In genomic region chr13:24620439-24620838, GRCm38 (mm10) we compare ENCODE assay signal across 8 mouse cellular contexts. TPM values are rescaled to one million over a fixed set of nuclear protein-coding genes. Genes with fewer than 3 reads are reported as not detected.
A peak's percentile ranks its signal among the peaks of the same experiment; 100 is the strongest.
DNase-seq lines count a peak whose midpoint lies in the region; ATAC-seq and TF ChIP-seq lines count a peak whose summit lies in the region.

No protein-coding gene starts in this region.

- H3K9ac ChIP-seq in forebrain, postnatal 0 days: no peak overlapping the region
- H3K9ac ChIP-seq in forebrain, embryonic 15.5 days (replicated peaks): no peak overlapping the region
- no peak overlapping the region for H3K9ac ChIP-seq in embryonic facial prominence, embryonic 15.5 days
- no peak overlapping the region for H3K9ac ChIP-seq in intestine, embryonic 16.5 days (ENCODE audit: low read depth, low read length)

- peak; percentile 23; the same call in 1 of the 2 replicates for ATAC-seq in forebrain, postnatal 0 days
- ATAC-seq in forebrain, embryonic 15.5 days (replicated peaks): no peak
- peak; percentile 68; the same call in 1 of the 2 replicates for ATAC-seq in embryonic facial prominence, embryonic 15.5 days (ENCODE audit: insufficient number of reproducible peaks, low FRiP score, low TSS enrichment, low read depth)
- ATAC-seq in intestine, embryonic 16.5 days: peak; percentile 75

- DNase-seq in forebrain, postnatal 0 days: no peak
- DNase-seq in mesoderm, embryonic 11.5 days (ENCODE audit: low read depth, low spot score): peak; percentile 79
- no peak for DNase-seq in urinary bladder, adult 2 months (ENCODE audit: low spot score)
- DNase-seq in frontal cortex, postnatal 25 days (ENCODE audit: low spot score in 2 of 2): no peak
- no peak for DNase-seq in right cerebral cortex, adult 2 months (ENCODE audit: low spot score in 2 of 2)

- no peaks in the 10 kb centered on the region for H3K36me3 ChIP-seq in forebrain, postnatal 0 days (ENCODE audit: insufficient read depth)
- H3K36me3 ChIP-seq in forebrain, embryonic 15.5 days: no peaks in the 10 kb centered on the region
- H3K36me3 ChIP-seq in embryonic facial prominence, embryonic 15.5 days: no peaks in the 10 kb centered on the region
- no peaks in the 10 kb centered on the region for H3K36me3 ChIP-seq in intestine, embryonic 16.5 days (ENCODE audit: control insufficient read depth, insufficient read depth, low read length)

- no peak for TF ChIP-seq CTCF in forebrain, postnatal 0 days (IDR thresholded peaks at IDR 0.05; ENCODE audit: low read depth)

- no peak overlapping the region for H3K4me3 ChIP-seq in forebrain, postnatal 0 days (ENCODE audit: low read depth, low read length)
- no peak overlapping the region for H3K4me3 ChIP-seq in forebrain, embryonic 15.5 days
- H3K4me3 ChIP-seq in embryonic facial prominence, embryonic 15.5 days (replicated peaks): no peak overlapping the region
- no peak overlapping the region for H3K4me3 ChIP-seq in intestine, embryonic 16.5 days (ENCODE audit: low read length)

- no peak overlapping the region for H3K4me2 ChIP-seq in forebrain, postnatal 0 days (ENCODE audit: low read depth)
- no peak overlapping the region for H3K4me2 ChIP-seq in forebrain, embryonic 15.5 days (replicated peaks)
- no peak overlapping the region for H3K4me2 ChIP-seq in embryonic facial prominence, embryonic 15.5 days (replicated peaks)
- no peak overlapping the region for H3K4me2 ChIP-seq in intestine, embryonic 16.5 days (ENCODE audit: low read depth, low read length)

- WGBS in forebrain, postnatal 0 days: 57% methylated on average over 6 of the region's 6 CpGs
- WGBS in forebrain, embryonic 15.5 days: 78% methylated on average over 6 of the region's 6 CpGs
- 42% methylated on average over 6 of the region's 6 CpGs for whole genome bisulfite sequencing in embryonic facial prominence, embryonic 15.5 days
- 15% methylated on average over 6 of the region's 6 CpGs for WGBS in intestine, embryonic 16.5 days

- peaks cover 5% of the 10 kb centered on the region; the same call in 1 of the 2 replicates for H3K4me1 ChIP-seq in forebrain, postnatal 0 days (ENCODE audit: insufficient read depth)
- H3K4me1 ChIP-seq in forebrain, embryonic 15.5 days: peaks cover 6% of the 10 kb centered on the region; the same call in 1 of the 2 replicates
- H3K4me1 ChIP-seq in embryonic facial prominence, embryonic 15.5 days: no peaks in the 10 kb centered on the region; the same call in 1 of the 2 replicates
- peaks cover 9% of the 10 kb centered on the region; the same call in 1 of the 2 replicates for H3K4me1 ChIP-seq in intestine, embryonic 16.5 days (ENCODE audit: control insufficient read depth, insufficient read depth, low read length)

- no peak overlapping the region for H3K27ac ChIP-seq in forebrain, postnatal 0 days (ENCODE audit: low read depth, low read length)
- no peak overlapping the region for H3K27ac ChIP-seq in forebrain, embryonic 15.5 days (replicated peaks)
- H3K27ac ChIP-seq in embryonic facial prominence, embryonic 15.5 days (replicated peaks): no peak overlapping the region
- H3K27ac ChIP-seq in intestine, embryonic 16.5 days (ENCODE audit: low read length): peak overlapping the region; percentile 49

- no peaks in the 10 kb centered on the region for H3K27me3 ChIP-seq in forebrain, postnatal 0 days (ENCODE audit: insufficient read depth, low read length)
- H3K27me3 ChIP-seq in forebrain, embryonic 15.5 days: no peaks in the 10 kb centered on the region
- H3K27me3 ChIP-seq in embryonic facial prominence, embryonic 15.5 days: no peaks in the 10 kb centered on the region
- no peaks in the 10 kb centered on the region for H3K27me3 ChIP-seq in intestine, embryonic 16.5 days (replicated peaks; ENCODE audit: control insufficient read depth, insufficient read depth, low read length)

- H3K9me3 ChIP-seq in forebrain, postnatal 0 days (ENCODE audit: low read length): no peaks in the 10 kb centered on the region
- no peaks in the 10 kb centered on the region for H3K9me3 ChIP-seq in forebrain, embryonic 15.5 days
- no peaks in the 10 kb centered on the region for H3K9me3 ChIP-seq in embryonic facial prominence, embryonic 15.5 days (replicated peaks)
- no peaks in the 10 kb centered on the region for H3K9me3 ChIP-seq in intestine, embryonic 16.5 days (ENCODE audit: control insufficient read depth, low read length)

RNA-seq across cellular contexts. Expression of gene Ripor2, which starts 38.5 kb away (rescaled TPM):
- total RNA-seq in forebrain, postnatal 0 days (2014; rRNA removed): 51.5 and 53.2 TPM in 2 replicates
- polyA plus RNA-seq in forebrain, postnatal 0 days (2015; fragmentation: Nextera tagmentation; extraction: Ambion mirVana): 13.8 and 21.3 TPM in 2 replicates
- 24.5 and 26.8 TPM in 2 replicates for polyA plus RNA-seq in forebrain, embryonic 15.5 days (2015; fragmentation: Nextera tagmentation; extraction: Ambion mirVana)
- 6.3 and 6.4 TPM in 2 replicates for polyA plus RNA-seq in embryonic facial prominence, embryonic 15.5 days (2015; fragmentation: Nextera tagmentation; extraction: Ambion mirVana)
- 1.5 and 1.7 TPM in 2 replicates for polyA plus RNA-seq in intestine, embryonic 16.5 days (2015; fragmentation: Nextera tagmentation; extraction: Ambion mirVana)
- polyA plus RNA-seq in urinary bladder, adult 2 months (2012; rRNA removed): 1.4 and 1.5 TPM in 2 replicates
